Mouse (Mus musculus): ENCODE results near the gene Trmt10c.
A peak's percentile ranks its signal among the peaks of the same experiment; 100 is the strongest.

Trmt10c gene

DNA sequence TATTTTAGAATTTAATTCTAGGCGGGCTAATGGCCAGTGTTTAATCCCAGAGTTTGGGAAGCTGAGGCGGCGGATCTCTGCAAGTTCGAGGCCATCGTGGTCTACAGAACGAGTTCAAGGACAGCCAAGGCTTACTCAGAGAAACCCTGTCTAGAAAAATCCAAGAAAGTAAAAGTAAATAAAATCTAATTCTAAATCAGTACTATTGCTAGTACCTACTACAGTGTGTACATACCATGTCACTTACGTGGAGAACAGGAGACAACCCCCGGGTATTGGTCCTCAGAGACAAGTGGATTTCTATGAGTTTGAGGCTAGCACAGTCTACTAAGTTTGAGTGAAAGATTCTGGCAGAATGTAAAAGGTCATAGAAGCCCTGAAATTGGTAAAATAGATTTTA is 471 bp upstream of the Trmt10c start:
- no peak for DNase-seq

DNA sequence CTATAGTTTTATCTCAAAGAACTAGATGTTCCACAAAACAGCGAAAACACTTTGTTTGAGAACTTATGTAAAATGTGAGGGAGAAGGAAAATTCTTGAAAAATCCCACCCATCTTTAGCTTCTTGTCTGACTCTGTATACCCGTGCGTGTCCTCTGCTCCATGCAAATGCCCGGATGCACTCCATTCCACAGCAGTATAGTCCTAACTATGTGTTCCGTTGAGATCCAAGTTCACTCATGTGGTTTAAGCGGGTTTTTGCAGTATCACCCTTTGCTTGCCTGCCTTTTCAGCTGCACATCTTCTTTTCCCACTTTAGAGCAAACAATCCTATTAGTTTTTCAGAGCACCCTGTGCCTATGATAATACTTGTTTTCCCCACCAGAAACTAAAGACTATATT is 1.1 kb downstream of the Trmt10c start:
- DNase-seq, result no peak

DNA sequence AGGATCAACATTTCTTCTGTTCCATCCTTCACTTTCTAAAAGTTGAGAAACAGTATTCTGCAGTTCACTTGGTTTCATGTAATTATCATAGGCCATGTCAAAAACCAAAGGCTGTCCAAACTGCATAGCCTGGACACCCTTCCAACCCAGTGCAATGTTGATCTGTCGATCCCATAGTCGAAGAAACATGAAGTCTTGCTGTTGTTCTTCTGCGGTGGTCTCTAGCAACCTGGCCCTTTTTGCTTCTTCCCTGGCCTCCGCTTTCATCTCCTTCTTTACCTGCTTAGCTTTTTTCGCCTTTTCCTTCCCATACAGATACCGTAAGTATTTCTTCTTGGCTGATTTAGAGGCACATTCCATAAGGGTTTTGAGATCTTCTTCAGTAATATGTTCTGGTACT is 3.1 kb downstream of the Trmt10c start:
- DNase-seq, result no peak

DNA sequence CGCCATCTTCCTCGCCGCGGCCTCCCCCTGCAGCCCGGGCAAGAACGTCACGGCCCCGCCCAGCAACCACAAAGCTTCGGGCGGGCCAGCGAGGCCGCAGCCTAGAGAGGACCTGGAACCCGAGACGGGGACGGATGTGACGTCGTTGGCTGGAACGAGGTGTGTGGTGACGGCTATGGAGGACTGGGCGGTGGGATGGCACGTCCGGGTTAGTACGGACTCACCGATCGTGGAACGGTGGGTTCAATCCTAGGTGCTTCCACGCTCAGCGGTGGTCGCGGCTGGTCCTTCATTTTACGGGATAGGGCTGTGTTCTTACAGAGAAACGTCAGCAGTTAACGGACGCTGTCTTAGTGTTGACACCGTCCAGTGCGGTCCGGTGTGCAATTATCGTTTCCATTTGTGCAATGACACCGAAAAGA is 7.9 kb downstream of the Trmt10c start, which contains the start of gene Pcnp:
Pcnp (minus strand) TSS at position 79 of the 422 bp plus-strand sequence.
- peak; percentile 95 for DNase-seq

DNA sequence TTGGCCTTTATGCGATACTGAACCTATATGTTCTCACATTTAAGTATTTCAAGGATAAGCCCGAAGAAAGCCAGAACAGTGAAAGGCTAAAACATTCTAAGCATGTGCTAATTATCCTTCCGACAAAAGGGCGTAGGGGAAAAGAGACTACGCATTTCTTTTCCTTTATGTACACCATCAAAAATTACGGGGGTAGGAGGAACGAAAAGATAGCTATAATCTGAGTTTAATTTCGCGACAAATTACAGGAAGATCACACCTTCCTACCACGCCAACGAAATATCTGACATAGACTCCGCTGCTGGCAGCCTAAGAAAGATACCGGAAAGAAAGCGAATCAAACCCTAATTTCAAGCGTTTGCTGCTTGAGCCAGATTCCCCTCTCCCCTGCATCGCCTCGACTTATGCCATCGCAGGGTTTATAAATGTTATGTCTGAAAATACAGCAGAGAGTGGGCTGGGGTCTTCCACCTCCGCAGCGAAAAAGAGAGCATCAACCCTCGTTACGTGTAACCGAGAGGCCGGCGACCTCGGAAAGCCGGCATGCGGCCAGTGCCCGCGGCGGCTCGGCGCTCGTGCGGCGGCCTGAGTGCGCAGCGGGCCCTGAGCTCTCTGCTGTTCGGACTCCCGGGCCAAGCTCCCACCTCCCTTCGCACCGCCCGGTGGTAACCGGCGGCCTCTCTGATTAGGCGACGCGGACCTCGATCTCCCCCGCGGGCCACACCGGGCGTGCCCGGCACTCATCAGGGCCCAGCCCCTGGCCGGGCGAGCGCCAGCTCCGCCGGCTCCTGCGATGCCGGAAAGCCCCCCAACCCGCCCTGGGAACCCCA is 8.7 kb downstream of the Trmt10c start:
- no peak for DNase-seq

DNA sequence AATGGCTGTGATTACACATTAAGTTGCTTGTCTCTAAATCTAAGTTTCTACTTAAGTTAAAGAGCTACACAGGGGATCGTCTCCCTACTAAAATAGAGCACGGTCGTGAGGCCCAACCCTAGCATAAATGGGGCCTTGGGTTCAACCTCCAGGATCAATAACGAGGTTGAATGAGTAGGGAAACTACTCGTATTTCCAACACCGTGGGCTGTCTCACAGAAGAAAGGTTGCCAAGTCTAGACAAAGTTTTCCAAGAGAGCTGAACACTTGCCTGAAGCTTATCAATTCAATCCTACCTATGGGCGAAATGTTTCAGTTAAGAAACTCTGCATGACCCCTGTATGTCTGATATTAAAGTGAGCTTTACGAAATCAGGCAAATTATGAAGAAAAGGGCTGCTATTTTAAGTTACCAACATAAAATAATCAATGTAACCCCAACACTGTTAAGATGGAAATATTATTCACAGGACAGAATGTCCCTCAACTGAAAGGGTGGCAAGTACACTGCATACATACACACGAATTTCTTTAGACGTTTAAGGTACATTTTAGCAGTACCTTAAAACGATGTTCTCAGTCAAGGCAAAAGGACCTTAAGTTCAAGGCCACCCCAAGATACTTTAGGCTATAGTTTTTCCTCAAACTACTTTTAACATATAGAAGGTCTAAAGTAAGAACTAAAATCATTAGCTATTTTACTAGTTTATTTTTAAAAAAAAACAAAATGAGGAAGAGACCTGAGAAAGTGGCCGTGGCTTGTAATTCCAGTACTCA is 9.6 kb downstream of the Trmt10c start:
- DNase-seq, result no peak

DNA sequence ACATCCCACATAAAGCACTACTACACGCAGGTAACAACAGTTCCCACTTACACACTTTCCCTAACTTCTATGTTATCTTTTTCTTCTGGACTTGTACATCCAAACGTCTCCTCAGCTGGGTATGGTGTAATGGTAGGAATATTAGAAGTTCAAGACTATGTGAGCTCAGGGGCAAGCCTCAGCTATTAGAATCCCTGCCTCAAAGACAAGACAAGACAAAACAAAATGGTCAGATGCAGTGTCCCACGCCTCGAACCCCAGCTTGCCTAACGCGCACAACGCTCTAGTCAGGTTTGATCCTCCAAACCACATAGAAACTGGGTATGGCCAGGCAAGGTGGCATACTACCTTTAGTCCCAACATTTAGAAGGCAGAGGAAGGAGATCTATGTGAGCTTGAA is 18.0 kb downstream of the Trmt10c start:
- DNase-seq, result no peak

DNA sequence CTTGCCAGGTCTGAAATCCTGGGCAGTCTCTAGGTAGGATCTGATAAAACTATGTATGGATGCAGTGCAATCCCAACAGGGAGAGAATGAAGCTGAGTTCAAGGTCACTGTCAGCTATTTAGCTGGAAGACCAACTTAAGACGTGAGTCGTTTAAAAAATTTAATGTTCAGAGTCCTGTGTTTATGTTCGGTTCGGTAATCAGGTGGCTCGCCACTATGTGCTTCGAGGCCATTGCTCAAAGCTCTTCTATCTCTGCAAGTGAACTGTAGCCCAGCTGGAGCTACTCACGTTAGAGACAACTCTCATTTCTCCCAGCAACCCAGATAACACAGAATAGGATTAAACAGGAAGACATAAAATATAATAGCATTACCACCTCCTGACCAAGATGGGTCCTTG is 23.5 kb downstream of the Trmt10c start:
- no peak for DNase-seq

DNA sequence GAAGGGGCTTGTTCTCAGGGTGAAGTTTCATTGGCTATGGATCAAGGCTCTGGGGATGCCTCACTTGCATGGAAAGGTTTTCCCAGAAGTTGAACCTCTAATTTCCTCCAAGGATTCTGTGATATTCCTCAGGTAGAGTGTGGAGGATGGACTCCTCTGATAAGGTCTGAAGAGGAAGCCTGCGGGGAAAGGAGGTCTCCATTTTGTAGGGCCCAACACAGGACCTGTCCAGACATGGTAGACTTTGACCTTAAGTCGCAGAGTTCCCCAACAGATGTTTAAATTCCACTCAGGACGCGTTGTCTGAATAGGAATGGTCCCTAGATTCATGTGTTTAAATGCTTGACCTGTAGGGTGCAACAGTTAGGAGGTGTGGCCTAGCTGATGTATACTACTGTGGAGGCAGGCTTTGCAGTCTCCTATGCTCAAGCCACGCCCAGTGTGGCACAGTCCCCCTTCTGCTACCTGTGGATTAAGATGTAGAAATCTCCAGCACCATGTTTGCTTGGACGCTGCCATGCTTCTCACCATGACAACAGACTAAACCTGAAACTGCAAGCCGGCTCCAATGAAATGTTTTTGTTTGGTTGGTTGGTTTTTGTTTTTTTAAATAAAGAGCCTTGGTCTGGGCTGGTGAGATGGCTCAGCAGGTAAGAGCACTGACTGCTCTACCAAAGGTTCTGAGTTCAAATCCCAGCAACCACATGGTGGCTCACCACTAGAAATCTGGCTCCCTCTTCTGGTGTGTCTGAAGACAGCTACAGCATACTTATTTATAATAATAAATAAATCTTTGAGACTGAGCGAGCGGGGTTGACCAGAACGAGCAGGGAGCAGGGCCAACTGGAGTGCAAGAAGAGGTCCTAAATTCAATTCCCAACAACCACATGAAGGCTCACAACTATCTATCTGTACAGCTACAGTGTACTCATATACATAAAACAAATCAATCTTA is 24.6 kb downstream of the Trmt10c start:
- no peak for DNase-seq

DNA sequence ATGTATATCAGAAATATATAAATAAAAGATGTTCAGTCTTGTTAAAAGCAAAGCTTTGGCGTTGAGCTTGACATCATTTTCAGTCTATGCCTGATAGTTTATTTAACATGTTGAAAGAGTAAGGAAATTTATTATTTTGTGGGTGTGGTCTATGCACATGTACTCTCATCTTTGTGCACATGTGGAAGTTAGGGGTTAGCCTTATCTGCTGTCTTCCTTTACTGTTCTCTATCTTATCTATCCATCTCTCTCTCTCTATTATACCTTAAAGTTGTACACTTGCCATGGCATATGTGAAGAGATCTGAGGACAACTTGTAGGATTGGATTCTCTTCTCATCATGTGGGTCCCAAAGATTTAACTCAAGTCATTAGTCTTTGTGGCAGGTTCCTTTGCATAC is 28.8 kb downstream of the Trmt10c start:
- DNase-seq, result no peak

DNA sequence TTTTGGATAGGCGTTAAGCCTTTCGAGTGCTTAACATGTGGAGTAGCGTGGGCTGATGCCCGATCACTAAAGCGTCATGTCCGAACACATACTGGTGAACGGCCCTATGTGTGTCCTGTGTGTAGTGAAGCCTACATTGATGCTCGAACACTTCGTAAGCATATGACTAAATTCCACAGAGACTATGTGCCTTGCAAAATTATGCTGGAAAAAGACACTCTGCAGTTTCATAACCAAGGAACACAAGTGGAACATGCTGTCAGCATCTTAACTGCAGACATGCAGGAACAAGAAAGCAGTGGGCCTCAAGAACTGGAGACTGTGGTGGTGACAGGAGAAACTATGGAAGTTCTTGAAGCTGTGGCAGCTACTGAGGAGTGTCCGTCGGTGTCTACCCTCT is 30.8 kb downstream of the Trmt10c start:
- no peak for DNase-seq

DNA sequence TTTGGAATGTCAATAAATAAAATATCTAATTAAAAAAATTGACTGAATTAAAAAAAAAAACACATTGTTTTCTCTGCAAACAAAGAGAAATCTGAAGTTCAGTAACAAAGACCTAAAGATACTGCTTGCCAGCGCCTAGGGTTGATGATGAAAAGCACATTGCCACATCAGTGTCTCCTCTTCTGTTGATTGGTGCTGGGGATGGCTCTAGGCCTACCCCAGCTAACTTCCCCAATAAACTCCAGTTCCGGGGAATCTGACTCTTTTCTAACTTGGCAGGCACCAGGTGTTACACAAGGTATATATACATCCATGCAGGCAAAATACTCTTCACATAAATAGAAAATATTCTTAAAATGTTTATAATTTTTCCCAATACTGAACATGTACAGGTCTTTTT is 43.4 kb downstream of the Trmt10c start:
- DNase-seq, result no peak

DNA sequence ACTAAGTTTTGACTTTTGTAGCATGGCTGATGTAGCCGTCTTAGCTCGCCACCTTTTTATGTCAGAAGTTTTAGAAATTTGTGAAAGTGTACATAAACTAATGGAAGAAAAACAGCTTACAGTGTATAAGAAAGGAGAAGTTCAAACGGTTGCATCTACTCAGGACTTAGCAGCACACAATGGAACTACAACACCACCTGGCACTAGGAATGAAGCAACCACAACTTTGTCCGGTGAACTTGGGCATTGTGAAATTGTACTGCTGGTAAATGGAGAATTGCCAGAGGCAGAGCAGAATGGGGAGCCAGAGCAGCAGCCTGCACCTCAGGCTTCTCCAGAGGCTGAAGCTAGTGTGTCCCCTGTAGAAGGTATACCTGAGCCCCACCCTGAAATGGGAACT is 47.3 kb downstream of the Trmt10c start:
- DNase-seq, result no peak

DNA sequence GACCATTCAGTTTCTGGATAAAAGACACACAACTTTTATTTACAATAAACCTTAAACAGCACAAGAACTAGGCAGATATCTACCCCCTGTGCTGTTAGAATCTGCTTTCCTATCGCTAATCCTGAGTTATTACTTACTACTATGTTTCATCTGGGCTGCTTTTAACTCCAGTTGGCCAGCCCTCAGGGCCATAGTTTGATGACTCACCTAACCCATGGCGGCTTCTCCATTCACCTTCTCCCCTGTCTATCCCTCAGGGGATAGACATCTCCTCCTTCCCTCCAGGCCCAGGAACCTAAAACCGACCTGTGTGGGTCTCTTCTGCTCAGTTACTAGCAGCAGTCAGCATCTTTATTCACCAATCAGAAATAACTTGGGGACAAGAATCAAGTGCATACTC is 51.6 kb downstream of the Trmt10c start:
- DNase-seq, result no peak

Data from right cerebral cortex, postnatal 4 days (tissue).